Mouse (Mus musculus): ENCODE data around the gene Phc3. TPM values are rescaled to one million over a fixed set of nuclear protein-coding genes. Genes with fewer than 3 reads are reported as not detected.
"Not testable (repeated sequence)": the region's sequence is repeated elsewhere in the genome, so short reads cannot be mapped to it uniquely, and the experiment has no call there.

Gene Phc3
- polyA plus RNA-seq, 1 experiment from 2014 or later = 4.7 TPM

- Histone ChIP-seq H3K27me3 (ENCODE audit: insufficient read depth, poor library complexity, severe bottlenecking) (no peaks in the 10 kb centered on the region), H3K4me1 (no peaks in the 10 kb centered on the region), H3K4me3 (no peak overlapping the region), H3K9me3 (no peaks in the 10 kb centered on the region), H3K36me3 (peaks cover 37% of the 10 kb centered on the region), H3K27ac (no peak overlapping the region)
- DNase-seq (ENCODE audit: low spot score) = no peak
- WGBS = 86% methylated on average over 5 of the region's 5 CpGs
Observed at GRCm38 (mm10) chr3:30896721-30897120, 72.5 kb downstream of the Phc3 start.

DNA sequence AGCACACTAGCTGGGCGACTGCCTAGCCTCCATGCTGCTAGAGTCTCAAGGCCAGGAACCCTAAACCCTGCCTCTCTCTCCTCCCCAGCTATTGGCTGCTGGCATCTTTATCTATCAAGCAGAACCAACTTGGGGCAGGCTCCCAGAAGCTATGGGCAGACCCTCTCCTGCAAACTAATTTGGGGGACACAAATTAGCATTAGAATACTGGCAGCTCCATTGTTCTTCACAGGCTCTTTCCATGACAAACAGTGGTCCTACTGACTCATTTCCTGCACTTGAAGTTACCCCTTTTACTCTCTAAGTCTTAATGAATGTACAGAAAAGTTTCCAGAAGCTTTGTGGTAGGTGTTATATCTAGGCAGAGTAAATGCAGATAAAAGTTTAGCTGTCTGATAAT lies 80.2 kb downstream of the Phc3 start:
- H3K4me3 ChIP-seq = no peak overlapping the region
- H3K4me1 ChIP-seq = no peaks in the 10 kb centered on the region
- H3K27ac ChIP-seq = no peak overlapping the region
- H3K9me3 ChIP-seq = no peaks in the 10 kb centered on the region
- no peaks in the 10 kb centered on the region for H3K27me3 ChIP-seq (ENCODE audit: insufficient read depth, poor library complexity, severe bottlenecking)
- 24% methylated on average over 1 of the region's 1 CpGs for WGBS
- 0 out of 2 replicates have a peak, but pooled peaks cover under 1% of the 10 kb centered on the region for H3K36me3 ChIP-seq
- no peak for DNase-seq (ENCODE audit: low spot score)

- Histone ChIP-seq H3K27ac (no peak overlapping the region), H3K27me3 (ENCODE audit: insufficient read depth, poor library complexity, severe bottlenecking) (no peaks in the 10 kb centered on the region), H3K4me1 (no peaks in the 10 kb centered on the region), H3K36me3 (no peaks in the 10 kb centered on the region), H3K9me3 (0 out of 2 replicates have a peak, but pooled peaks cover 2% of the 10 kb centered on the region), H3K4me3 (no peak overlapping the region)
- WGBS = 90% methylated on average over 3 of the region's 3 CpGs
- no peak for DNase-seq (ENCODE audit: low spot score)
Observed at GRCm38 (mm10) chr3:30887449-30887848, 81.8 kb downstream of the Phc3 start.

- 84% methylated on average over 6 of the region's 6 CpGs for WGBS
- H3K4me1 ChIP-seq = no peaks in the 10 kb centered on the region
- no peaks in the 10 kb centered on the region for H3K9me3 ChIP-seq
- no peak overlapping the region for H3K4me3 ChIP-seq
- H3K36me3 ChIP-seq = no peaks in the 10 kb centered on the region
- peak; percentile 45 for DNase-seq (ENCODE audit: low spot score)
- H3K27me3 ChIP-seq (ENCODE audit: insufficient read depth, poor library complexity, severe bottlenecking) = no peaks in the 10 kb centered on the region
- H3K27ac ChIP-seq = no peak overlapping the region
Observed at GRCm38 (mm10) chr3:30876709-30877108, 92.5 kb downstream of the Phc3 start.

- peak; percentile 27 for DNase-seq (ENCODE audit: low spot score)
- H3K4me3 ChIP-seq = no peak overlapping the region
- no peaks in the 10 kb centered on the region for H3K9me3 ChIP-seq
- H3K27me3 ChIP-seq (ENCODE audit: insufficient read depth, poor library complexity, severe bottlenecking) = no peaks in the 10 kb centered on the region
- H3K36me3 ChIP-seq = no peaks in the 10 kb centered on the region
- WGBS = 76% methylated on average over 1 of the region's 1 CpGs
- H3K27ac ChIP-seq = no peak overlapping the region
- 0 out of 2 replicates have a peak, but pooled peaks cover 10% of the 10 kb centered on the region for H3K4me1 ChIP-seq
Observed at GRCm38 (mm10) chr3:30869995-30870394, 99.2 kb downstream of the Phc3 start.

- no peak overlapping the region for H3K27ac ChIP-seq
Observed at GRCm38 (mm10) chr3:30868625-30869024, 100.6 kb downstream of the Phc3 start.

DNA sequence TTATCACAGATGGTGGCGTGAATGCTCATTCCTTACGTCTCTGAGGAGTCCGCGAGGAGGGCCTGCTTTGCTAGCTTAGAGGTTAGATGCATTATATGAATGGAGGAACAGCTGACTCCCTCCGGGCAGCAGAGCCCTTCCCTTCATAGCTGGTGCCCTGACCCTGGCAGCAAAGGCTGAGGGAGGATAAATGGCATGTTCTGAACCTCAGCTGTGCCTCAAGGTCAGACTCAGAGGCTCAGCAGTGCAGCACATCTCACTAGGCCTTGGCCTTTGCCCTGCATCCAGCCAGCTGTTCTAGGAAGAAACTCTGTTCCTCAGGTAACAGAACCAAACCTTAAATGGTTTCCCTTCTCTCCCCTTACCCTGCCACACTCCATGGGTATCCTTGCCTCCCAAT lies 101.0 kb downstream of the Phc3 start:
- Histone ChIP-seq H3K36me3 (no peaks in the 10 kb centered on the region), H3K9me3 (no peaks in the 10 kb centered on the region), H3K27ac (no peak overlapping the region), H3K4me3 (no peak overlapping the region), H3K27me3 (ENCODE audit: insufficient read depth, poor library complexity, severe bottlenecking) (no peaks in the 10 kb centered on the region), H3K4me1 (0 out of 2 replicates have a peak, but pooled peaks cover 10% of the 10 kb centered on the region)
- no peak for DNase-seq (ENCODE audit: low spot score)
- 77% methylated on average over 5 of the region's 5 CpGs for WGBS

More at GRCm38 (mm10) chr3:30868625-30869024, 100.6 kb downstream of the Phc3 start:
- no peaks in the 10 kb centered on the region for H3K36me3 ChIP-seq
- no peak overlapping the region for H3K4me3 ChIP-seq
- no peaks in the 10 kb centered on the region for H3K9me3 ChIP-seq
- WGBS = 61% methylated on average over 5 of the region's 5 CpGs
- DNase-seq (ENCODE audit: low spot score) = no peak
- H3K27me3 ChIP-seq (ENCODE audit: insufficient read depth, poor library complexity, severe bottlenecking) = no peaks in the 10 kb centered on the region
- 0 out of 2 replicates have a peak, but pooled peaks cover 10% of the 10 kb centered on the region for H3K4me1 ChIP-seq

GRCm38 (mm10) chr3:30864640-30865039 lies 104.6 kb downstream of the Phc3 start:
- H3K36me3 ChIP-seq = no peaks in the 10 kb centered on the region
- 0 out of 2 replicates have a peak, but pooled peaks cover 5% of the 10 kb centered on the region for H3K4me1 ChIP-seq
- no peaks in the 10 kb centered on the region for H3K27me3 ChIP-seq (ENCODE audit: insufficient read depth, poor library complexity, severe bottlenecking)
- WGBS = 71% methylated on average over 1 of the region's 1 CpGs
- no peak overlapping the region for H3K27ac ChIP-seq
- DNase-seq (ENCODE audit: low spot score) = no peak
- no peak overlapping the region for H3K4me3 ChIP-seq
- no peaks in the 10 kb centered on the region for H3K9me3 ChIP-seq

DNA sequence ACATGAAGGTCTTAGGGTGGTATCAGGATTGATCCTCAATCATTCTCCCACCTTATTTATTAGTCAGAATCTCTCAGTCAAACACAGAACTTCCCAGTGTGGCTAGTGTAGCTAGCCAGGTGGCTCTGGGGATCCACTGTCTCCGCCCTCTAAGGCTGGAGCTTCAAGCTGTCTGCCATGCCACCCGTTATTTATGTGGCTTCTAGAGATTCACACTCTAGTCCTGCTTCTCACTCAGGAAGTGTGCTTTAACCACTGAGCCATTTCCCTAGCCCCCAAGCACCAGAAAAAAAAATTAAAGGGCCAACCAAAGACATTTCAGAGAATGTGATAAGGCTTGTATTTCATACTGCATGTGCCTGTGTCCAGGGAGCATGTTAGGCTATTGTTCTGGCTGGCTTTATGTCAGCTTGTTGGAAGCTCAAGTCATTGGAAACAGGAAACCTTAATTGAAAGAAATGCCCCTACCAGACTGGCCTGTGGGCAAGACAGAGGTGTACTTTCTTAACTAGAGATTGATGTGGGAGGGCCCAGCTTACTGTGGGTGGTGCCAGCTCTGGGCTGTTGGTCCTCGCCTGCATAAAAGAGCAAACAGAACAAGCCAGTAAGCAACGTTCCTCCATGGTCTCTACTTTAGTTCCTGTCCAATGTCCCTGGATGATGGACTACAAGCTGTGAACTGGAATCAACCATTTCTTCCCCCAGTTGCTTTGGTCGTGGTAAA lies 105.3 kb downstream of the Phc3 start:
- H3K36me3 ChIP-seq = no peaks in the 10 kb centered on the region
- no peak overlapping the region for H3K4me3 ChIP-seq
- WGBS = 68% methylated on average over 5 of the region's 5 CpGs
- H3K27me3 ChIP-seq (ENCODE audit: insufficient read depth, poor library complexity, severe bottlenecking) = no peaks in the 10 kb centered on the region
- H3K9me3 ChIP-seq = no peaks in the 10 kb centered on the region
- no peak for DNase-seq (ENCODE audit: low spot score)
- no peak overlapping the region for H3K27ac ChIP-seq
- H3K4me1 ChIP-seq = 0 out of 2 replicates have a peak, but pooled peaks cover 5% of the 10 kb centered on the region

DNA sequence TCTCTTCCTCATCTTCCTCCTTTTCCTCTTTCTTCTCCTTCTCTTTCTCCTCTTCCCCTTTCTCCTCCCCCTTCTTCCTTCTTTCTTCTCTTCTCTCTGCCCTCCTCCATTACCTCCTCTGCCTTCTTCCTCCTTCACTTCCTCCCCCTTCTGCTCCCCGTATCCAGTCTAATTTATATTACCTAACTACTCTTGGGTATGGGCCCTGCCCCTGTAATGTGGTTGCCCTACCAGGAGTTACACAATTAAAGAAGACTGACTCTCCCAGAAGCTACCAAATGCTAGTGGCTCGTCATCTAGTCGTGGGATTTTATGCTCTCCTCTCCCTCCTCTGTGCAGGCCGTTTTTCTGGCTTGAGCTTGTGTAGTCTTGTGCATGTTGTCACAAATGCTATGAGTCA lies 108.5 kb downstream of the Phc3 start:
- Histone ChIP-seq H3K9me3 (no peaks in the 10 kb centered on the region), H3K36me3 (no peaks in the 10 kb centered on the region), H3K27me3 (ENCODE audit: insufficient read depth, poor library complexity, severe bottlenecking) (peaks cover 22% of the 10 kb centered on the region; the same call in 1 of the 2 replicates), H3K4me1 (peaks cover 6% of the 10 kb centered on the region; the same call in 1 of the 2 replicates), H3K4me3 (no peak overlapping the region), H3K27ac (no peak overlapping the region)
- 78% methylated on average over 4 of the region's 4 CpGs for WGBS
- no peak for DNase-seq (ENCODE audit: low spot score)

DNA sequence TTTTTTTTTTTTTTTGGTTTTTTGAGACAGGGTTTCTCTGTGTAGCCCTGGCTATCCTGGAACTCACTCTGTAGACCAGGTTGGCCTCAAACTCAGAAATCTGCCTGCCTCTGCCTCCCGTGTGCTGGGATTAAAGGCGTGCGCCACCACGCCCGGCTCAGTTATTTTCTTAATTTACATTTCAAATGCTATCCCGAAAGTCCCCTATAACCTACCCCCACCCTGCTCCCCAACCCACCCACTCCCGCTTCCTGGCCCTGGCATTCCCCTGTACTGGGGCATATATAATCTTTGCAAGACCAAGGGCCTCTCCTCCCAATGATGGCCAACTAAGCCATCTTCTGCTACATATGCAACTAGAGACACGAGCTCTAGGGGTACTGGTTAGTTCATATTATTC lies 109.6 kb downstream of the Phc3 start:
- DNase-seq (ENCODE audit: low spot score); H3K4me1 ChIP-seq; H3K4me3 ChIP-seq; H3K36me3 ChIP-seq; H3K27ac ChIP-seq; H3K9me3 ChIP-seq: not testable (repeated sequence)
- peaks cover 33% of the 10 kb centered on the region for H3K27me3 ChIP-seq (ENCODE audit: insufficient read depth, poor library complexity, severe bottlenecking)
- whole genome bisulfite sequencing = 88% methylated on average over 8 of the region's 8 CpGs

DNA sequence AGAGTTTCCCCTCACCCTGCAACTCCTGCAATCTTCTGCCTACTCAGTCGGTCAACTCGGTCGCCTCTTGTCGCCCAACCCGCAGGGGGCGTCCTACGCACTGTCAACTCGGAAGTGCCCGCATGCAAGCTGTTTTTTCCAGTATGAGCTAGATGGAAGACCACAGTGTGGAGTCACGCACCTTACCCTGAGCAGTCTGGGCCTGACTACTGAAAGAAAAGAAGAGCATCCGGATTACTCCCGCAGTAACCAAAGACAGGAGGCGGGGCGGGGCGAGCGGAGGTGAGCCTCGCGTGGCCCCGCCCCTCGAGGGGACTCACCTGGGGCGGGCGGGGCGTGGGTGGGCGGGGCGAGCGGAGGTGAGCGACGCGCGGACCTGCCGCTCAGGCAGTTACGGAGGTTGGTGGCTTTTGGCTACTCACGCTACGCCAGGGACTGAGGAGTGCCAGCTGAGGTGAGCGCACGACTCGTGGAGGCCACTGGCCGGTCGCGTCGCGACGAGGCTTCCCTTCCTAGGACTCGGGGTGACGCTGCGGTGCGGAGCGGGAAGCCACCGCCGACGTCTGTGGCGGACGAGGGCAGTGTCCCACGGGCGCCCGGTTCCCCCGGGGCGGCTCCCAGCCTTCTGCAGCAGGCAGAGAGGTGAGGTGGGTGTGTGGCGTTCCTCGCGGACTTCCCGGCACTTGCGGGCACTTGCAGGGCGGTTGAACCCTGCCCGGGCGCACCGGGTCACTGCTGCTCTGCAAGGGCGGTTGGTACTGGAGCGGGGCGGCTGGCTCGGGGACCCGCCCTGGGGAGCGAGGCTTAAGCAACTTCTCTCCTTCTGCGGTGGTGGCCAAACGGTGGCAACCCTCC lies 113.4 kb downstream of the Phc3 start, which contains the start of gene Gpr160:
Gene Gpr160 (plus strand): TSS at position 347 of the 855 bp plus-strand sequence.
- peak within 1 kb of the TSS; percentile 79 for H3K4me3 ChIP-seq
- under 1% methylated on average over 70 of the region's 75 CpGs for WGBS

DNA sequence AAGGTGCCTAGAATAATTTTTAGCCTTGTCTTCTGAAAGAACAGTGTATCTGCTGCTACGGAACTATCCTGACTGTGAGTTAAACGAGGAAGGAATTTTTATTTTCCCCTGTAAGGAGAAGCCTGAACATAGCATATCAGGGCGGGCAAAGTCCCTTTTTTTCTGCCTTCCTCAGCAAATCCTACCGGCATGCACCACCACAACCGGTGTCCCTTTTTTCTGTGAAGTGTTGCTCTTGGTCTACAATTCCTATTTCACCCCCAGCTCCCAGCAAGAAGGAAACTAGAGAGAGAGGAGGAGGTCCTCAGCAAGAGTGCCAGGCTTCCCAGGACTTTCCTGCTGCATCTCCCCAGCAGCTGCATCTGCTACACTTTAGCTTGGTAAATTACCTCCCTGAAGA lies 115.6 kb downstream of the Phc3 start:
- Histone ChIP-seq H3K27ac (no peak overlapping the region), H3K9me3 (no peaks in the 10 kb centered on the region), H3K4me3 (no peak overlapping the region), H3K36me3 (no peaks in the 10 kb centered on the region), H3K4me1 (peaks cover 9% of the 10 kb centered on the region; the same call in 1 of the 2 replicates), H3K27me3 (ENCODE audit: insufficient read depth, poor library complexity, severe bottlenecking) (peaks cover 50% of the 10 kb centered on the region)
- DNase-seq (ENCODE audit: low spot score) = no peak
- 77% methylated on average over 5 of the region's 5 CpGs for WGBS

More for the DNA sequence above, 113.4 kb downstream of the Phc3 start, which contains the start of gene Gpr160:
- no peaks in the 10 kb centered on the region for H3K9me3 ChIP-seq
- H3K36me3 ChIP-seq = no peaks in the 10 kb centered on the region
- peaks cover 9% of the 10 kb centered on the region; the same call in 1 of the 2 replicates for H3K4me1 ChIP-seq
- H3K27ac ChIP-seq = peak within 1 kb of the TSS; percentile 84
- peaks cover 50% of the 10 kb centered on the region for H3K27me3 ChIP-seq (ENCODE audit: insufficient read depth, poor library complexity, severe bottlenecking)
- no peak for DNase-seq (ENCODE audit: low spot score)
